Mouse (Mus musculus): ENCODE measurements at regions not wholly inside any gene's neighbourhood (a gene's known extent, or its start where the extent isn't known, plus 50 kb on each side); places are given as distances from the start of the nearest gene placed in this dataset.

GRCm38 (mm10) chr4:125906296-125906695 lies 118.1 kb upstream of the Csf3r start:
- no peak for TF ChIP-seq CTCF (IDR thresholded peaks at IDR 0.05; ENCODE audit: low read depth)
- no peak for TF ChIP-seq EP300 (IDR thresholded peaks at IDR 0.05; ENCODE audit: low read depth)
